Mouse (Mus musculus) liver, adult 2 months (tissue): Measurements from ENCODE around the gene Clmp.

Experiments used
- CTCF ChIP-seq: fragments of 200-500 bp; IDR thresholded peaks from 2 replicates; pipeline ENCODE4 v1.5.1; 2011; ENCODE audit warnings: low read depth, low read length, control low read depth
- POLR2A ChIP-seq: fragments of 200-500 bp; IDR thresholded peaks from 2 replicates; pipeline ENCODE4 v1.6.1; 2011; ENCODE audit warnings: low read length, control low read depth; ENCODE audit not compliant: insufficient read depth; ENCODE audit errors: extremely low read depth

- no peak for TF ChIP-seq POLR2A
- no peak for TF ChIP-seq CTCF
Observed at GRCm38 (mm10) chr9:40796054-40796453, 110.3 kb downstream of the Clmp start.
